Mouse (Mus musculus): Measurements from ENCODE around the gene Pitpnc1. TPM values are rescaled to one million over a fixed set of nuclear protein-coding genes. Genes with fewer than 3 reads are reported as not detected.
A peak's percentile ranks its signal among the peaks of the same experiment; 100 is the strongest.

Gene Pitpnc1
- polyA plus RNA-seq, 1 experiment from 2014 or later, result 5.0 TPM

DNA sequence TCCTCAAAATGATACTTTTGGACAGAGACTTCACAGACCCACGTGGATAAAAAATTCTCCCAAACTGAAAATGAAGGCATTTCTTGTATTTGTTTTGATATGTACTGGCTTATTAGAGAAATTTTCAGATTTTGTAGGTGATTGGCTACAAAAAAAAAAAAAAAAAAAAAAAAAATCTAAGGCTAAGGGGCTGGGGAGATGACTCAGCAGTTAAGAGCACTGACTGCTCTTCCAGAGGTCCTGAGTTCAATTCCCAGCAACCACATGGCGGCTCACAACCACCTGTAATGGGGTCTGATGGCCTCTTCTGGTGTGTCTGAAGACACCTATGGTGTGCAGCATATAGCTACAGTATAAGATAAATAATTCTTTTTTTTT is 182.3 kb downstream of the Pitpnc1 start:
- H3K4me3 ChIP-seq (ENCODE audit: low read depth, low read length), result no peak overlapping the region
- WGBS, result 97% methylated on average over 2 of the region's 2 CpGs

DNA sequence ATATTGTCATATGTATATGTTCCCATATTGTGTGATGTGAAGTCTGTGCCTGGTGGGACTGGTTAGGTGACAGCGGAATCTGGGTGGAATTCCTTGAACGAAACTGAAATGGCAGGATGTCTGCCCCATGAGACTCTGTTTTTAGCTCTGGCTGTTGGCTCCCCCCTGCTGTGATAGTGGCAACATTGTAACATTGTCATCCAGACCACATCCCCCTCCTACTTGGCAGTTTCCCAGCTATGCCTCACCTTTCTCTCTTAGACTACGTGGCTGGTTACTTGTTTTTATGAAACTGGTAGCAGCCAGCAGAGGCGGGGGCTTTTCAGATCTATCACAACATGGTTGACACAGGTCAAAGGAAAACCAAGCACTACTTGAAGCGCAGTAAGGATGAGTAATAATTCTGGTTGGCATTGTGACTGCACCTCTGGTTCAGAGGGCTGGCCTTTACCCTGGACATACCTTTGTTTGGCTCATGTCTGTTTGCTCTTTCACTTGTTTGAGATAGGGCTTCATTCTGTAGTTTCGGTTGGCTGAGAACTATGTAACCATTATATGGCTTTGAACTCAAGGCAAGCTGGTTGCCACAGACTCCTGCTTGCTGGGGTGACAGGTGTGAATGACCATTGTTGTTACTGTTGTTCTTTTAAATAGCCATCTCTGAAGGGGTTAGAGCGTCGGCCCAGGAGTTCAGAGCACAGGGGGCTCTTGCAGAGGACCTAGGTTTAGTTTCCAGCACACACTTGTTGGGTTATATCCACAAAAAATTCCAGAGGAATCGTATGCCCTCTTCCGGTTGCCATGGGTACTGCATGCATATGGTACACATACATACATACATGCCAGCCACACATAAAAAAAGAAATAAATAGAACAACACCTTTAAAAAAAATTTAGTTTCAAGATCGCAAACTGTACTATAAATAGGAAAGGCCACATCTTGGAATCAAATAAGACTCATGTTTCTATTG is 183.0 kb downstream of the Pitpnc1 start:
- Histone ChIP-seq H3K36me3 (ENCODE audit: control insufficient read depth, insufficient read depth, low read length) (no peaks in the 10 kb centered on the region), H3K9ac (ENCODE audit: low read length) (no peak overlapping the region)
- no peak for TF ChIP-seq EP300 (optimal IDR thresholded peaks at IDR 0.05)
- TF ChIP-seq CTCF (IDR thresholded peaks at IDR 0.05; ENCODE audit: low read depth), result peak; percentile 8; the same call in 1 of the 2 replicates

More for the DNA sequence above, 182.3 kb downstream of the Pitpnc1 start:
- TF ChIP-seq EP300 (optimal IDR thresholded peaks at IDR 0.05), result no peak
- no peak for TF ChIP-seq CTCF (IDR thresholded peaks at IDR 0.05; ENCODE audit: low read depth)
- no peaks in the 10 kb centered on the region for H3K4me1 ChIP-seq (replicated peaks; ENCODE audit: control insufficient read depth, insufficient read depth)
- H3K27me3 ChIP-seq (ENCODE audit: control insufficient read depth, insufficient read depth, low read length), result no peaks in the 10 kb centered on the region
- H3K9me3 ChIP-seq (ENCODE audit: control insufficient read depth, low read length), result no peaks in the 10 kb centered on the region
- H3K36me3 ChIP-seq (ENCODE audit: control insufficient read depth, insufficient read depth, low read length), result no peaks in the 10 kb centered on the region
- H3K27ac ChIP-seq (replicated peaks), result no peak overlapping the region
- H3K4me2 ChIP-seq (replicated peaks; ENCODE audit: low read depth), result no peak overlapping the region
- ATAC-seq (ENCODE audit: low FRiP score, low TSS enrichment) (no peak), DNase-seq (ENCODE audit: low spot score) (no peak)
- H3K9ac ChIP-seq (ENCODE audit: low read length), result no peak overlapping the region

DNA sequence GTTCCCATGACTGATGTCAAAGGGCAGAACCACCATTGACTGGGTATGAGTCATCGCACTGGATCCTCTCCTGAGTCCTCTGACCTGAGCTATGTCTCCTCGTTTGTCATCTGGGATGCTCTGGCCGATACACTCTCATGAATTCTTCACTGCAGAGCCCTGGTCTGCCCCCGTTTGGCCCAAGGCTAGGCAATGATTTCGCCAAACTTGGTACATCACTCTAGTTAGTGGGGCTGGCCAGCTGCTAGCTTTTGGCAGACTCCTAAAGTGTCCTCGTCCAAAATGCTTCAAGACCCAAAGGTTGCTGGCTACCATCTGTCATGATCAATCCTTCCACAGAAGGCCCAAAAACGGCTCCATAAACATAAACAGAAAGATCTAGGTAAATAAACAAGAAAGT is 184.8 kb downstream of the Pitpnc1 start:
- no peak for ATAC-seq (ENCODE audit: low FRiP score, low TSS enrichment)
- no peak overlapping the region for H3K9ac ChIP-seq (ENCODE audit: low read length)
- H3K9me3 ChIP-seq (ENCODE audit: control insufficient read depth, low read length), result no peaks in the 10 kb centered on the region
- no peak for DNase-seq (ENCODE audit: low spot score)
- no peaks in the 10 kb centered on the region for H3K4me1 ChIP-seq (replicated peaks; ENCODE audit: control insufficient read depth, insufficient read depth)
- no peak overlapping the region for H3K4me2 ChIP-seq (replicated peaks; ENCODE audit: low read depth)
- H3K27me3 ChIP-seq (ENCODE audit: control insufficient read depth, insufficient read depth, low read length), result no peaks in the 10 kb centered on the region
- H3K36me3 ChIP-seq (ENCODE audit: control insufficient read depth, insufficient read depth, low read length), result no peaks in the 10 kb centered on the region
- H3K27ac ChIP-seq (replicated peaks), result no peak overlapping the region
- 59% methylated on average over 7 of the region's 7 CpGs for WGBS
- H3K4me3 ChIP-seq (ENCODE audit: low read depth, low read length), result no peak overlapping the region
- TF ChIP-seq CTCF (IDR thresholded peaks at IDR 0.05; ENCODE audit: low read depth), result no peak
- TF ChIP-seq EP300 (optimal IDR thresholded peaks at IDR 0.05), result no peak

More for the DNA sequence above, 183.0 kb downstream of the Pitpnc1 start:
- WGBS, result 80% methylated on average over 11 of the region's 11 CpGs
- Histone ChIP-seq H3K27ac (replicated peaks) (no peak overlapping the region), H3K4me2 (replicated peaks; ENCODE audit: low read depth) (no peak overlapping the region), H3K4me3 (ENCODE audit: low read depth, low read length) (no peak overlapping the region), H3K9me3 (ENCODE audit: control insufficient read depth, low read length) (no peaks in the 10 kb centered on the region), H3K27me3 (ENCODE audit: control insufficient read depth, insufficient read depth, low read length) (no peaks in the 10 kb centered on the region), H3K4me1 (replicated peaks; ENCODE audit: control insufficient read depth, insufficient read depth) (no peaks in the 10 kb centered on the region)
- DNase-seq (ENCODE audit: low spot score), result no peak
- ATAC-seq (ENCODE audit: low FRiP score, low TSS enrichment), result peak; percentile 74

DNA sequence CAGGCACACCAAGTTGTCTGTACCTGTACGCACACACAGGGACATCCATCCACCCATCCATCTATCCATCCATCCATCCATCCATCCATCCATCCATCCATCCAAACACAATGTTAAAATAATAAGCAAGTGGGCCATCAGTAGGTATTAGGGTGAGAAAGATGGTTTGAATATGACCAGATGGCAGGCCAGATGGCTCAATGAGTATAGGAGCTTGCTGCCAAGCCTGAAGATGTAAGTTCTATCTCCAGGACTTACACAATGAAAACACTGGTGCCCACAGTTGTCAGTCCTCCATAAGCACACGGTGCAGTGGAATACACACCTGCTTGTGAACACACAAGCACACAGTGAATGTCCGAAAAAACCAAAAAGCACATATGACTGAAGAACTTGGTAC is 186.9 kb downstream of the Pitpnc1 start:
- Histone ChIP-seq H3K9ac (ENCODE audit: low read length) (no peak overlapping the region), H3K4me2 (replicated peaks; ENCODE audit: low read depth) (no peak overlapping the region), H3K9me3 (ENCODE audit: control insufficient read depth, low read length) (no peaks in the 10 kb centered on the region), H3K27me3 (ENCODE audit: control insufficient read depth, insufficient read depth, low read length) (no peaks in the 10 kb centered on the region), H3K4me3 (ENCODE audit: low read depth, low read length) (no peak overlapping the region), H3K4me1 (replicated peaks; ENCODE audit: control insufficient read depth, insufficient read depth) (no peaks in the 10 kb centered on the region), H3K27ac (replicated peaks) (no peak overlapping the region), H3K36me3 (ENCODE audit: control insufficient read depth, insufficient read depth, low read length) (no peaks in the 10 kb centered on the region)
- ATAC-seq (ENCODE audit: low FRiP score, low TSS enrichment), result no peak
- WGBS, result 98% methylated on average over 3 of the region's 3 CpGs
- TF ChIP-seq EP300 (optimal IDR thresholded peaks at IDR 0.05), result no peak
- no peak for TF ChIP-seq CTCF (IDR thresholded peaks at IDR 0.05; ENCODE audit: low read depth)
- no peak for DNase-seq (ENCODE audit: low spot score)

DNA sequence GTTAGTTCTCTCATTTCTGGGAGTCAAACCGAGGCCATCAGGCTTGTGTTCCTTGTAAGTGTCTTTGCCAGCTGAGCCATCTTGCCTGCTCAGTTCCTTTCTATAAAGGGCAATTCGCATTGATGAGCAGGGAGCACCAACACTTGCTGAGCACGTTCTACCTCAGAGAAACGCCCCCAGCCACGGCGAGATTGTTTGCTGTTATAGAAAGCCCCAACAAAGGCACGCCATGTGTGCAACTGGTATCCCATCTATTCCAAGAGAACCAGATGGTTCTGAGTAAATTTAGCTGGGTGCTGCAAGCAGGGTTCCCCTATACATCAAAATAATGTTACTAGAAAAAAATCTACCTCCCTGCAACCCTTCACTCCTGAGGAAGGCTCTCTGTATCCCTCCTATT is 188.0 kb downstream of the Pitpnc1 start:
- Histone ChIP-seq H3K4me3 (ENCODE audit: low read depth, low read length) (no peak overlapping the region), H3K4me2 (replicated peaks; ENCODE audit: low read depth) (no peak overlapping the region), H3K27me3 (ENCODE audit: control insufficient read depth, insufficient read depth, low read length) (no peaks in the 10 kb centered on the region), H3K4me1 (replicated peaks; ENCODE audit: control insufficient read depth, insufficient read depth) (no peaks in the 10 kb centered on the region), H3K36me3 (ENCODE audit: control insufficient read depth, insufficient read depth, low read length) (no peaks in the 10 kb centered on the region), H3K27ac (replicated peaks) (no peak overlapping the region), H3K9me3 (ENCODE audit: control insufficient read depth, low read length) (no peaks in the 10 kb centered on the region), H3K9ac (ENCODE audit: low read length) (no peak overlapping the region)
- WGBS, result 90% methylated on average over 7 of the region's 7 CpGs
- ATAC-seq (ENCODE audit: low FRiP score, low TSS enrichment) (no peak), DNase-seq (ENCODE audit: low spot score) (no peak)
- no peak for TF ChIP-seq EP300 (optimal IDR thresholded peaks at IDR 0.05)

DNA sequence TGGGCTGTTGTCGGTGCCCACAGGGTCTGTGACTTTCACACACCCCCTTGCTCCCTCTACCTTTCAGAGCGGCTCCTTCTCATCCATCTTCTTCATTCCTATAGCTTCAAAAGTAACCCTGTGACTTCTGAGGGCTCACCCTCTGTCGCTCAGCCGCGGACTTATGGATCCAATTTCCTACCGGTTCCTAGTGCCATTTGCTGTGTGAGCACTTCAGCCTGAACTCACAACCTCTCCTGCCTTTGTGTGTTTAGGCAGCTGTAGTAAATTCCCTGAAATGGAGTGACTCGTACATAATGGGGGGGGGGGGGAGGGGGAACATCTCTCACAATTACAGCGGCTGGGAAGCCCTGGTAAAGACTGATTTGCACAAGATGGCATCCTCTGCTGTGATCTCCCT is 191.2 kb downstream of the Pitpnc1 start:
- Histone ChIP-seq H3K27ac (replicated peaks) (no peak overlapping the region), H3K27me3 (ENCODE audit: control insufficient read depth, insufficient read depth, low read length) (no peaks in the 10 kb centered on the region), H3K4me2 (replicated peaks; ENCODE audit: low read depth) (no peak overlapping the region), H3K4me3 (ENCODE audit: low read depth, low read length) (no peak overlapping the region), H3K9ac (ENCODE audit: low read length) (no peak overlapping the region), H3K36me3 (ENCODE audit: control insufficient read depth, insufficient read depth, low read length) (no peaks in the 10 kb centered on the region), H3K9me3 (ENCODE audit: control insufficient read depth, low read length) (no peaks in the 10 kb centered on the region), H3K4me1 (replicated peaks; ENCODE audit: control insufficient read depth, insufficient read depth) (no peaks in the 10 kb centered on the region)
- ATAC-seq (ENCODE audit: low FRiP score, low TSS enrichment), result no peak
- WGBS, result 36% methylated on average over 8 of the region's 8 CpGs
- DNase-seq (ENCODE audit: low spot score), result no peak
- TF ChIP-seq CTCF (IDR thresholded peaks at IDR 0.05; ENCODE audit: low read depth), result no peak
- TF ChIP-seq EP300 (optimal IDR thresholded peaks at IDR 0.05), result no peak

Data from stomach, postnatal 0 days (tissue).